Mouse (Mus musculus): ENCODE measurements at regions not wholly inside any gene's neighbourhood (a gene's known extent, or its start where the extent isn't known, plus 50 kb on each side); places are given as distances from the start of the nearest gene placed in this dataset.

GRCm38 (mm10) chr16:24177564-24177963 lies 188.9 kb upstream of the Bcl6 start:
- TF ChIP-seq POLR2A (IDR thresholded peaks at IDR 0.05; ENCODE audit: borderline replicate concordance, control insufficient read depth, low read depth, low read length) (no peak), CTCF (IDR thresholded peaks at IDR 0.05; ENCODE audit: control insufficient read depth, insufficient read depth, low read length) (no peak)
